Mouse (Mus musculus) erythroid progenitor cell, adult 5-6 weeks (primary cell): ENCODE data around the gene Zfp282. TPM values are rescaled to one million over a fixed set of nuclear protein-coding genes. Genes with fewer than 3 reads are reported as not detected.

Experiments used
- ATAC-seq: replicated peaks from 2 replicates; pipeline ENCODE4 v1.8.0; 2016; ENCODE audit warnings: moderate number of reproducible peaks, mild to moderate bottlenecking, moderate TSS enrichment, inconsistent platforms; ENCODE audit not compliant: poor library complexity, low FRiP score, severe bottlenecking
- total RNA-seq, 2 experiments: library from RNA; stranded (forward) in 1 of 2; stranded (reverse) in 1 of 2; fragments of 150-400 nt in 1 of 2; fragments of 186-747, 209-891 nt in 1 of 2; gene quantifications; 2 replicates each; pipeline versions ENCODE4 v1.2.3 to v1.2.4; 2015 to 2017; ENCODE audit warnings: low replicate concordance in 2 of 2

Zfp282 gene
- total RNA-seq, 2 experiments from 2014 or later, result 1.3 to 2.0 TPM

DNA sequence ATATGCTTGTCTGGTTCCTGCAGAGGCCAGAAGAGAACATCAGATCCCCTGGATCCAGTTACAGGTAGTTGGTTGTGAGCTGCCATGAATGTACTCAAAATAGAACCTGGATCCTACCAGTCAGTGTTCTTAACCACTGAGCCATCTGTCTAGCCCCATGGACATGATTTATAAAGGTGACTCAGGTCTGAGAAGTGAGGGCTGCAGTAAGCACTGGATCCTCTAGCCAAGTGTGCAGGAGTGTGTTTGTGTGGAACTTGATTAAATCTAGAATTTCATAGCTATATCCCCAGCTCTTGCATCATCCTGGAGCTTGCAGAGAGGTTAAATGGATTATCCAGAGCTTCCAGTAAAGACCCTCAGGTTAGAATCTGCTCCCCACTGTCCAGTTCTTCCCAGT lies 80.8 kb downstream of the Zfp282 start:
- no peak for ATAC-seq

Other genes starting within 250 kb of the Zfp282 start
- gene Pdia4, start 63.8 kb upstream of the Zfp282 start, total RNA-seq (2015; ENCODE audit: low replicate concordance), result 16.9 and 31.9 TPM in 2 replicates
- 28.1 and 34.0 TPM in 2 replicates for gene Pdia4, start 63.8 kb upstream of the Zfp282 start, total RNA-seq (2017; ENCODE audit: low replicate concordance)
- gene Zfp786, start 46.3 kb upstream of the Zfp282 start, total RNA-seq (2015; ENCODE audit: low replicate concordance), result not detected in 2 replicates
- gene Zfp786, start 46.3 kb upstream of the Zfp282 start, total RNA-seq (2017; ENCODE audit: low replicate concordance), result not detected in 2 replicates
- 1.1 and 4.2 TPM in 2 replicates for gene Zfp398, start 41.5 kb upstream of the Zfp282 start, total RNA-seq (2015; ENCODE audit: low replicate concordance)
- 1.6 and 2.1 TPM in 2 replicates for gene Zfp398, start 41.5 kb upstream of the Zfp282 start, total RNA-seq (2017; ENCODE audit: low replicate concordance)
- gene Zfp212, start 43.3 kb downstream of the Zfp282 start, total RNA-seq (2015; ENCODE audit: low replicate concordance), result 12.6 and 13.7 TPM in 2 replicates
- 11.0 and 15.7 TPM in 2 replicates for gene Zfp212, start 43.3 kb downstream of the Zfp282 start, total RNA-seq (2017; ENCODE audit: low replicate concordance)
- not detected in 2 replicates for gene Zfp956, start 76.2 kb downstream of the Zfp282 start, total RNA-seq (2015; ENCODE audit: low replicate concordance)
- 0.45 and 5.3 TPM in 2 replicates for gene Zfp956, start 76.2 kb downstream of the Zfp282 start, total RNA-seq (2017; ENCODE audit: low replicate concordance)
- 0.42 and 2.2 TPM in 2 replicates for gene Zfp777, start 171.7 kb downstream of the Zfp282 start, total RNA-seq (2015; ENCODE audit: low replicate concordance)
- 2.3 and 4.9 TPM in 2 replicates for gene Zfp777, start 171.7 kb downstream of the Zfp282 start, total RNA-seq (2017; ENCODE audit: low replicate concordance)
- 6.7 and 14.4 TPM in 2 replicates for gene Zfp746, start 209.4 kb downstream of the Zfp282 start, total RNA-seq (2015; ENCODE audit: low replicate concordance)
- gene Zfp746, start 209.4 kb downstream of the Zfp282 start, total RNA-seq (2017; ENCODE audit: low replicate concordance), result 4.4 and 9.1 TPM in 2 replicates